Mouse (Mus musculus): ENCODE results near the gene Dlst.

- TF ChIP-seq CTCF (IDR thresholded peaks at IDR 0.05; ENCODE audit: insufficient read depth, low read length) = no peak
- TF ChIP-seq POLR2A (IDR thresholded peaks at IDR 0.05; ENCODE audit: borderline replicate concordance, extremely low read depth, low read depth, low read length) = no peak
Measured at GRCm38 (mm10) chr12:85140036-85140701, 29.5 kb downstream of the Dlst start.
